Mouse (Mus musculus) spleen, adult 2 months (tissue): ENCODE data around the gene Psme2. TPM values are rescaled to one million over a fixed set of nuclear protein-coding genes. Genes with fewer than 3 reads are reported as not detected.

Experiments used
- DNase-seq, 2 experiments: peaks; one replicate each; pipeline versions ENCODE4 v3.0.0 to v3.0.0-alpha.2; 2012 to 2021; ENCODE audit warnings: low spot score in 2 of 2, low read depth in 1 of 2
- H3K27ac ChIP-seq: fragments of 200-500 bp; 2 replicates; pipeline ENCODE4 v1.5.1; 2012; ENCODE audit warnings: low read length, inconsistent platforms; ENCODE audit not compliant: insufficient read depth
- H3K27me3 ChIP-seq: fragments of 200-500 bp; 2 replicates; pipeline ENCODE4 v1.6.1; 2012; ENCODE audit warnings: mild to moderate bottlenecking, moderate library complexity, low read length, inconsistent platforms; ENCODE audit not compliant: control insufficient read depth, insufficient read depth
- H3K36me3 ChIP-seq: fragments of 200-500 bp; 2 replicates; pipeline ENCODE4 v1.6.1; 2012; ENCODE audit warnings: mild to moderate bottlenecking, low read length, inconsistent platforms; ENCODE audit not compliant: control insufficient read depth, insufficient read depth
- H3K4me1 ChIP-seq: fragments of 200-500 bp; 2 replicates; pipeline ENCODE4 v1.6.1; 2011; ENCODE audit warnings: inconsistent platforms; ENCODE audit not compliant: control insufficient read depth, insufficient read depth, insufficient read length
- H3K4me3 ChIP-seq: fragments of 200-500 bp; 2 replicates; pipeline ENCODE4 v1.5.1; 2011; ENCODE audit warnings: mild to moderate bottlenecking, inconsistent platforms; ENCODE audit not compliant: insufficient read depth, insufficient read length; ENCODE audit errors: extremely low read depth
- CTCF ChIP-seq: fragments of 200-500 bp; IDR thresholded peaks from 2 replicates; pipeline ENCODE4 v1.5.1; 2011; ENCODE audit warnings: mild to moderate bottlenecking, inconsistent platforms; ENCODE audit not compliant: insufficient read depth, insufficient read length, insufficient replicate concordance; ENCODE audit errors: extremely low read depth
- POLR2A ChIP-seq: fragments of 200-500 bp; IDR thresholded peaks from 2 replicates; pipeline ENCODE4 v1.6.1; 2011; ENCODE audit warnings: low read depth, low read length, inconsistent platforms
- WGBS: fragments of 180-500 bp; shearing (Covaris S2); methylation state at CpG from one replicate; pipeline ENCODE4 v1.1.7; 2018; 5-methylcytosine and 5-hydroxymethylcytosine counted together
- polyA plus RNA-seq: library from polyadenylated mRNA; depleted of rRNA; stranded (reverse); fragments of >200 nt; gene quantifications from 2 replicates; pipeline ENCODE4 v1.2.3, GENCODE M21; 2012

Psme2 gene
- polyA plus RNA-seq, 1 experiment = 67.7 TPM

DNA sequence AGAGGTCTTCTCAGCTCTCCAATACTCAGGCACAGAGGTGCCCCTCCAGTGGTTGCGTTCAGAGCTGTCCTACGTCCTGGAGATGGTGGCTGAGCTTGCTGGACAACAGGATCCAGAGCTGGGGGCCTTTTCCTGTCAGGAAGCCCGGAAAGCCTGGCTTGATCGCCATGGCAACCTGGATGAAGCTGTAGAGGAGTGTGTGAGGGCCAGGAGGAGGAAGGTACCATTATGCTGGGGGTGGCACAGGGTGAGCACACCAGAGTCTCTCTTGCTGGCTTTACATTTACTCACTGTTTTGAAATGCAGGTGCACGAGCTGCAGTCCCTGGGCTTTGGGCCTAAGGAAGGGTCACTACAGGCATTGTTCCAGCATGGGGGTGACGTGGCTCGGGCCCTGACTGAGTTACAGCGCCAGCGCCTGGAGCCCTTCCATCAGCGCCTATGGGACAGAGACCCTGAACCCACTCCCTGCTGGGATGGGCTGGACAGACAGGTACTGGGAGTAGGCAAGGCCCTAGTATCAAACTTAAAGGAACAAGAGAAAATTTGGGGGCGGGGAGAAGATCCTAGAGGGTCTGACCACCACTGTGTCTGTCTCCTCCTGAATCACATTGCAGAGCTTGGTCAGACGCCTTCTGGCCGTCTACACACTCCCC, 5.2 kb upstream of the Psme2 start:
- Histone ChIP-seq H3K36me3 (peaks cover 50% of the 10 kb centered on the region), H3K4me3 (no peak overlapping the region), H3K4me1 (no peaks in the 10 kb centered on the region; the same call in 1 of the 2 replicates), H3K27ac (no peak overlapping the region), H3K27me3 (no peaks in the 10 kb centered on the region)
- DNase-seq = no peak
- TF ChIP-seq POLR2A (no peak), CTCF (no peak)
- WGBS = 94% methylated on average over 13 of the region's 13 CpGs

DNA sequence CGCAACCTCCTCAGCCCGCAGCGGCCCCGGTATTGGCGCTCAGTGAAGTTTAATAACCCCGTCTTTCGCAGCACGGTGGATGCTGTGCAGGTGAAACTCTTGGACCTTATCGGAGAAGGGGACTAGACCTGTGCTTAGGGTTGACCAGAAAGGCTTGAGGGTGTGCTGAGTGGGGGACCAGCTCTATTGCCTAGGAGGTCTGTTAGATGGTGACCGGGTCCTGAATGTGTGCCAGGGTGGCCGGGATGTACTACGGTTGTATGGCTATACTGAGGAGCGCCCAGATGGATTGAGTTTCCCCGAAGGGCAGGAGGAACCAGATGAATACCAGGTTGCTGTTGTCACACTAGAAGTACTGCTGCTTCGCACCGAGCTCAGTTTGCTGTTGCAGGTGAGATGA, 1.3 kb upstream of the Psme2 start:
- no peak for DNase-seq
- H3K4me3 ChIP-seq = peak overlapping the region; percentile 83
- TF ChIP-seq POLR2A = no peak
- no peak for TF ChIP-seq CTCF
- peaks cover 6% of the 10 kb centered on the region; the same call in 1 of the 2 replicates for H3K4me1 ChIP-seq
- no peaks in the 10 kb centered on the region for H3K27me3 ChIP-seq
- peaks cover 40% of the 10 kb centered on the region for H3K36me3 ChIP-seq
- H3K27ac ChIP-seq = peak overlapping the region; percentile 95
- 4% methylated on average over 16 of the region's 16 CpGs for WGBS

DNA sequence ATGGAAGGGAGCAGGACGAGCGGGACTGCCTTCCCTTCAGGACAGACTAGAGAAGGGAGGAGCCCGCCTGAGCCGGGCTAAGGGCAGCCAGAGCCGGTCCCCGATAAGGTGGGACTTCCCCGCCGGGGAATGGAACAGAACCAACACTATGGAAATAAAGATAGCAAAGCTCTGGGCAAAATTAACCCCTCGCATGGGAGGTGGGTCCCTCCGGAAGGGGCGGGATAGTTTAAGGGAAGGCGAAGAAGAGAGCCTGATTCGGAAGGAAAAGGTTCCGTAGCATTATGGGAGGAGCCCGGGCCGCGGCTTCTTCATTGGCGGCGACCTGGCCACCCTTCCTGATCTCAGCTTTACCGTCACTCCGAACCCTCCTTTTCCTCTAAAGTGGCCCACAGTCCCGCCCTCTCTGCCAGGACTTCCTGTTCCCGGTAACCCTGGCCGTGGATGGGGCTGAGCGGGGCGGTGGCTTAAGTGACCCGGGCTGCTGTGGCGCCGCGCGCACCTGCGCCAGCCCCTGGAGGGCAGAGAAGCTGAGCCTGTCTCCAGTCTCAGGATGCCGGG, 498 bp upstream of the Psme2 start, which contains the start of gene Rnf31:
TSS of gene Rnf31 (plus strand) at position 378 of the 561 bp plus-strand sequence.
- peaks cover 6% of the 10 kb centered on the region; the same call in 1 of the 2 replicates for H3K4me1 ChIP-seq
- WGBS = under 1% methylated on average over 33 of the region's 33 CpGs

DNA sequence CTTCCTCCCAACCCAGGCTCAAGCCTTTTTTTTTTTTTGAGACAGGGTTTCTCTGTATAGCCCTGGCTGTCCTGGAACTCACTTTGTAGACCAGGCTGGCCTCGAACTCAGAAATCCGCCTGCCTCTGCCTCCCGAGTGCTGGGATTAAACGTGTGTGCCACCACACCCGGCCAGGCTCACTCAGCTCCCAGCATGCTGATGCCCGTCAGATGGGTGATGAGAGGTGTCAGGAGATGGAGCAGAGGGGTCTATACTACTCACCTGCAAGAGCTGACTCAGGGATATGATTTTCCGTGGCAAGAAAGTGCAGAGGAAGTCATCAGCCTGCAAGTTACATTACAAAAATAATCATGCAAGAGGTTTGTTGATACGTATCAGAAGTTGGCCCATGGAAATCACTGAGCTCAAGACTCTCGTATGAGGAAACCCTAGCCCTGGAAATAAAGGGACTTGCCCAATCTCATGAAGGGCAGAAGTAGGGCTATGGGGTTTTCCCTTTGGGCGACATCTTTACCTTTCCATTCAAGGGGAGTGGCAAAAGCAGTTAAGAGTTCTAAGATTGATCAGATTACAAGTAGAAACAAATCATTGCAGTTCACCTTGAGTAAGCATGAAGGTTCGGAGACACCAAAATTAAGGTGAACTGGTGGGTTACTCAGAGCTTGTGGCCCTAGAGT, 1.0 kb downstream of the Psme2 start:
- no peaks in the 10 kb centered on the region for H3K27me3 ChIP-seq
- WGBS = 51% methylated on average over 11 of the region's 11 CpGs
- no peak for DNase-seq
- peaks cover 10% of the 10 kb centered on the region; the same call in 1 of the 2 replicates for H3K4me1 ChIP-seq
- H3K4me3 ChIP-seq = peak overlapping the region; percentile 83
- no peak for TF ChIP-seq POLR2A
- peak overlapping the region; percentile 85 for H3K27ac ChIP-seq
- H3K36me3 ChIP-seq = peaks cover 18% of the 10 kb centered on the region

More for the DNA sequence above, 498 bp upstream of the Psme2 start, which contains the start of gene Rnf31:
- Histone ChIP-seq H3K4me3 (peak within 1 kb of the TSS; percentile 83), H3K27ac (peak within 1 kb of the TSS; percentile 95), H3K36me3 (peaks cover 33% of the 10 kb centered on the region), H3K27me3 (no peaks in the 10 kb centered on the region)
- DNase-seq = peak; percentile 73 to 91
- no peak for TF ChIP-seq CTCF
- TF ChIP-seq POLR2A = peak; percentile 51

DNA sequence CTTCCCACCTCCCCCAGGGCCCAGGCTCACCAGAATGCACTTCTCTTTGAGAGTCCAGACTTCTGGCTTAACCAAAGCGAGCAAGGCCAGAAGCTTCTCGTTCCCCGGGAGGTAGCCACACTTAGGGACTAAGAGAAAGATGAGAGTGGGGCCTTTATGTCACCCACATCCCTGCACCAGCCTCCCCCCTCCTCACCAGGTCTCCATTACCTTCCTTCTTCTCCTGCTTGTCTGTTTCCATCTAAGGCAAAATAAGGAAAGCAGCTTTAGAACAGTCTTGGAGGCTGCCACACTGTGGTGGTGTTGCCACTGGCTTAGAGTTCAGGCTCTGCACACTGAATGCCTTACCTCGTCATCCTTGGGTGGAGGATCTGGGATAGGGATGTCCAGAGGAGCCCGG, 1.6 kb downstream of the Psme2 start:
- Histone ChIP-seq H3K4me3 (no peak overlapping the region), H3K36me3 (peaks cover 14% of the 10 kb centered on the region), H3K27me3 (no peaks in the 10 kb centered on the region), H3K4me1 (peaks cover 15% of the 10 kb centered on the region; the same call in 1 of the 2 replicates), H3K27ac (peak overlapping the region; percentile 25; the same call in 1 of the 2 replicates)
- WGBS = 96% methylated on average over 5 of the region's 5 CpGs
- no peak for DNase-seq
- no peak for TF ChIP-seq POLR2A
- no peak for TF ChIP-seq CTCF

DNA sequence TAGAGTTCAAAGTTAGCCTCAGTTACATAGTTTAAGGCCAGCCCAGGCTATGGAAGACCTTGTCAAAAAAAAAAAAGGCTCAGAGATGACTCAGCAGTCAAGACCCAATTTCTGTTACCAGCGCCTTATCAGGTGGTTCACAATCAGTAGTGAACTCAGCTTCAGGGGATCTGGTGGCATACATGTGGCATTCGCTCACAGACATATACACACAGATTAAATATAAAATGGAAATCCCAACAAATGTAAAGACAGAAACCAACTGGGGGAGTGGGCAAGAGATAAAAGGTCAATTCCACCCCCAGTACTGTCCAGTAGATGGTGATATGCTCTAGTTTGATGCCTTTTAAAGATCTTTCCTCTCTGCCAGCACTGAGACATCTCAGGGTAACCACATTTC, 4.8 kb downstream of the Psme2 start:
- H3K27ac ChIP-seq = peak overlapping the region; percentile 82; the same call in 1 of the 2 replicates
- H3K36me3 ChIP-seq = peaks cover 19% of the 10 kb centered on the region
- 70% methylated on average over 2 of the region's 2 CpGs for WGBS
- no peaks in the 10 kb centered on the region for H3K27me3 ChIP-seq
- TF ChIP-seq POLR2A (no peak), CTCF (no peak)
- peaks cover 15% of the 10 kb centered on the region; the same call in 1 of the 2 replicates for H3K4me1 ChIP-seq
- DNase-seq = no peak
- no peak overlapping the region for H3K4me3 ChIP-seq
